Comparison of ENCODE assay signal across 13 mouse cellular contexts in genomic region chr13:112073519-112074406, GRCm38 (mm10).
DNase-seq lines count a peak whose midpoint lies in the region; ATAC-seq and TF ChIP-seq lines count a peak whose summit lies in the region.
"Had no signal": no experiment of that assay in that cellular context is flagged by ENCODE, and none has a peak within 500 bp of the region (broad histone marks: within the 10 kb centered on the region; RNA-seq: fewer than 3 reads in every experiment).

No protein-coding gene starts in this region.

- TF ChIP-seq EP300 in liver, postnatal 0 days (IDR thresholded peaks at IDR 0.05; ENCODE audit: low read depth): peak; percentile 94

- H3K4me3 ChIP-seq in lung, adult 2 months (replicated peaks; ENCODE audit: extremely low read depth, low read depth, low read length): no peak overlapping the region
- H3K4me3 ChIP-seq in erythroblast, embryonic 14.5 days (replicated peaks): peak overlapping the region; percentile 50
- no peak overlapping the region for H3K4me3 ChIP-seq in liver, postnatal 0 days (ENCODE audit: low read depth, low read length)
- no peak overlapping the region for H3K4me3 ChIP-seq in hindbrain, embryonic 16.5 days (ENCODE audit: low read length)
- H3K4me3 ChIP-seq: hindbrain, embryonic 12.5 days; limb, embryonic 13.5 days; neural tube, embryonic 12.5 days had no signal

- no peak for TF ChIP-seq CTCF in lung, adult 2 months (IDR thresholded peaks at IDR 0.05; ENCODE audit: insufficient read depth, low read length)
- TF ChIP-seq CTCF in liver, postnatal 0 days (IDR thresholded peaks at IDR 0.05; ENCODE audit: low read depth): no peak

- peak overlapping the region; percentile 52 for H3K4me2 ChIP-seq in liver, postnatal 0 days (ENCODE audit: low read depth, low read length)
- no peak overlapping the region for H3K4me2 ChIP-seq in hindbrain, embryonic 16.5 days (ENCODE audit: low read length)
- H3K4me2 ChIP-seq: hindbrain, embryonic 12.5 days; limb, embryonic 13.5 days; midbrain, embryonic 11.5 days; neural tube, embryonic 12.5 days had no signal

- peak overlapping the region; percentile 68 for H3K27ac ChIP-seq in liver, postnatal 0 days (ENCODE audit: low read depth)
- H3K27ac ChIP-seq in hindbrain, embryonic 16.5 days (ENCODE audit: low read depth, low read length): no peak overlapping the region
- H3K27ac ChIP-seq: hindbrain, embryonic 12.5 days; limb, embryonic 13.5 days; neural tube, embryonic 12.5 days had no signal

- peaks cover 2% of the 10 kb centered on the region; the same call in 1 of the 2 replicates for H3K9me3 ChIP-seq in erythroblast, embryonic 14.5 days (ENCODE audit: control insufficient read depth, low read length)
- H3K9me3 ChIP-seq in liver, postnatal 0 days (ENCODE audit: low read length): no peaks in the 10 kb centered on the region
- H3K9me3 ChIP-seq in hindbrain, embryonic 16.5 days (ENCODE audit: control insufficient read depth, low read length): no peaks in the 10 kb centered on the region
- H3K9me3 ChIP-seq: hindbrain, embryonic 12.5 days; limb, embryonic 13.5 days; neural tube, embryonic 12.5 days had no signal

- WGBS in lung, adult 2 months: 76% methylated on average over 6 of the region's 6 CpGs
- WGBS in liver, postnatal 0 days (ENCODE audit: insufficient replicate concordance): 70% methylated on average over 6 of the region's 6 CpGs
- 90% methylated on average over 6 of the region's 6 CpGs for WGBS in hindbrain, embryonic 16.5 days

- peaks cover 3% of the 10 kb centered on the region; the same call in 1 of the 2 replicates for H3K36me3 ChIP-seq in erythroblast, embryonic 14.5 days (ENCODE audit: control insufficient read depth)
- H3K36me3 ChIP-seq in liver, postnatal 0 days (replicated peaks; ENCODE audit: insufficient read depth, low read length): no peaks in the 10 kb centered on the region
- no peaks in the 10 kb centered on the region for H3K36me3 ChIP-seq in hindbrain, embryonic 16.5 days (ENCODE audit: control insufficient read depth, insufficient read depth, low read length)
- H3K36me3 ChIP-seq: hindbrain, embryonic 12.5 days; limb, embryonic 13.5 days; neural tube, embryonic 12.5 days had no signal

- peak; percentile 26 for DNase-seq in lung, postnatal 36 days
- DNase-seq in lung, adult 2 months: no peak
- peak; percentile 41 for DNase-seq in adrenal gland, postnatal 25 days
- DNase-seq in liver, postnatal 0 days: no peak
- DNase-seq: kidney, postnatal 10 days; right cerebral cortex, postnatal 14 days had no signal

- TF ChIP-seq POLR2A in lung, adult 2 months (IDR thresholded peaks at IDR 0.05; ENCODE audit: borderline replicate concordance, extremely low read depth, low read depth, low read length): no peak

- no peak overlapping the region for H3K9ac ChIP-seq in liver, postnatal 0 days (replicated peaks)
- H3K9ac ChIP-seq in hindbrain, embryonic 16.5 days (ENCODE audit: low read depth, low read length): no peak overlapping the region
- H3K9ac ChIP-seq: hindbrain, embryonic 12.5 days; limb, embryonic 13.5 days; neural tube, embryonic 12.5 days had no signal

- H3K4me1 ChIP-seq in lung, adult 2 months (ENCODE audit: control insufficient read depth, insufficient read depth, low read length): no peaks in the 10 kb centered on the region
- H3K4me1 ChIP-seq in erythroblast, embryonic 14.5 days (ENCODE audit: control insufficient read depth): peaks cover 70% of the 10 kb centered on the region
- H3K4me1 ChIP-seq in liver, postnatal 0 days (ENCODE audit: insufficient read depth): peaks cover 45% of the 10 kb centered on the region
- H3K4me1 ChIP-seq in hindbrain, embryonic 16.5 days (ENCODE audit: control insufficient read depth, insufficient read depth, low read depth, low read length): no peaks in the 10 kb centered on the region
- H3K4me1 ChIP-seq: hindbrain, embryonic 12.5 days; limb, embryonic 13.5 days; neural tube, embryonic 12.5 days had no signal

- peaks cover 36% of the 10 kb centered on the region for H3K27me3 ChIP-seq in erythroblast, embryonic 14.5 days (ENCODE audit: control insufficient read depth)
- H3K27me3 ChIP-seq in liver, postnatal 0 days (ENCODE audit: insufficient read depth, low read length): no peaks in the 10 kb centered on the region
- no peaks in the 10 kb centered on the region for H3K27me3 ChIP-seq in hindbrain, embryonic 16.5 days (replicated peaks; ENCODE audit: control insufficient read depth, insufficient read depth, low read length)
- H3K27me3 ChIP-seq: hindbrain, embryonic 12.5 days; limb, embryonic 13.5 days; neural tube, embryonic 12.5 days had no signal

- peak; percentile 96 for ATAC-seq in liver, postnatal 0 days
- ATAC-seq in frontal cortex, adult (ENCODE audit: low TSS enrichment): no peak
- ATAC-seq in hindbrain, embryonic 16.5 days: no peak

Comparison
In these comparisons a context has a peak if more than half of its experiments do, and no peak if none do; other contexts are left out.
1. DNase-seq: peak in lung, postnatal 36 days (single experiment) and adrenal gland, postnatal 25 days (single experiment); none in lung, adult 2 months (single experiment) and liver, postnatal 0 days (single experiment).